8 mouse cellular contexts compared by ENCODE assay signal in genomic region chr7:139272639-139273396, GRCm38 (mm10). TPM values are rescaled to one million over a fixed set of nuclear protein-coding genes. Genes with fewer than 3 reads are reported as not detected.
DNase-seq lines count a peak whose midpoint lies in the region; ATAC-seq and TF ChIP-seq lines count a peak whose summit lies in the region.

No protein-coding gene starts in this region.

- no peaks in the 10 kb centered on the region for H3K27me3 ChIP-seq in kidney, adult 2 months (replicated peaks; ENCODE audit: control insufficient read depth, insufficient read depth, low read length)
- no peaks in the 10 kb centered on the region for H3K27me3 ChIP-seq in liver, embryonic 12.5 days (replicated peaks)
- H3K27me3 ChIP-seq in stomach, embryonic 14.5 days (ENCODE audit: control insufficient read depth, insufficient read depth, low read length), result no peaks in the 10 kb centered on the region

- TF ChIP-seq POLR2A in kidney, adult 2 months (IDR thresholded peaks at IDR 0.05; ENCODE audit: low read depth, low read length), result no peak

- ATAC-seq in liver, embryonic 12.5 days, result peak; percentile 34
- ATAC-seq in stomach, embryonic 14.5 days (ENCODE audit: insufficient number of reproducible peaks, insufficient read depth, low FRiP score, low read depth), result peak; percentile 53; the same call in 1 of the 2 replicates

- no peak overlapping the region for H3K9ac ChIP-seq in liver, embryonic 12.5 days
- no peak overlapping the region for H3K9ac ChIP-seq in stomach, embryonic 14.5 days (replicated peaks; ENCODE audit: low read depth, low read length)

- intact Hi-C loops in gastrocnemius, postnatal 36 days (cut with DNase I), result no loop called here

- peak overlapping the region; percentile 78 for H3K27ac ChIP-seq in kidney, adult 2 months (ENCODE audit: insufficient read depth, low read depth, low read length)
- H3K27ac ChIP-seq in liver, embryonic 12.5 days, result peak overlapping the region; percentile 65
- H3K27ac ChIP-seq in stomach, embryonic 14.5 days (ENCODE audit: low read length), result peak overlapping the region; percentile 77; the same call in 1 of the 2 replicates

- WGBS in kidney, adult 2 months, result 45% methylated on average over 1 of the region's 1 CpGs
- WGBS in liver, embryonic 12.5 days (ENCODE audit: insufficient replicate concordance), result 7% methylated on average over 1 of the region's 1 CpGs
- 23% methylated on average over 1 of the region's 1 CpGs for WGBS in stomach, embryonic 14.5 days

- peak; percentile 46 for DNase-seq in kidney, adult 2 months
- no peak for DNase-seq in kidney, adult 9 months
- DNase-seq in adipocyte (ENCODE audit: low spot score), result peak; percentile 79
- DNase-seq in frontal cortex, postnatal 36 days (ENCODE audit: low spot score in 2 of 2), result peak; percentile 39 to 71
- DNase-seq in thymus, postnatal 10 days (ENCODE audit: low spot score in 2 of 2), result no peak
- no peak for DNase-seq in gastrocnemius, postnatal 36 days

- no peak overlapping the region for H3K4me3 ChIP-seq in kidney, adult 2 months (ENCODE audit: insufficient read depth, low read depth, low read length)
- no peak overlapping the region for H3K4me3 ChIP-seq in liver, embryonic 12.5 days
- H3K4me3 ChIP-seq in stomach, embryonic 14.5 days (ENCODE audit: low read depth, low read length), result no peak overlapping the region

- no peak overlapping the region for H3K4me2 ChIP-seq in liver, embryonic 12.5 days
- no peak overlapping the region for H3K4me2 ChIP-seq in stomach, embryonic 14.5 days (replicated peaks; ENCODE audit: low read depth, low read length)

- TF ChIP-seq CTCF in kidney, adult 2 months (conservative IDR thresholded peaks at IDR 0.05; ENCODE audit: insufficient read depth, insufficient read length, low read depth, low read length), result no peak

- H3K9me3 ChIP-seq in liver, embryonic 12.5 days (replicated peaks), result no peaks in the 10 kb centered on the region
- H3K9me3 ChIP-seq in stomach, embryonic 14.5 days (ENCODE audit: control insufficient read depth, low read depth, low read length), result no peaks in the 10 kb centered on the region

- H3K36me3 ChIP-seq in kidney, adult 2 months (ENCODE audit: control insufficient read depth, insufficient read depth, low read length), result no peaks in the 10 kb centered on the region
- no peaks in the 10 kb centered on the region for H3K36me3 ChIP-seq in liver, embryonic 12.5 days
- peaks cover 4% of the 10 kb centered on the region; the same call in 1 of the 2 replicates for H3K36me3 ChIP-seq in stomach, embryonic 14.5 days (ENCODE audit: control insufficient read depth, insufficient read depth, low read length)

- H3K4me1 ChIP-seq in kidney, adult 2 months (ENCODE audit: control insufficient read depth, insufficient read depth, low read length), result peaks cover 10% of the 10 kb centered on the region
- peaks cover 22% of the 10 kb centered on the region for H3K4me1 ChIP-seq in liver, embryonic 12.5 days
- peaks cover 25% of the 10 kb centered on the region for H3K4me1 ChIP-seq in stomach, embryonic 14.5 days (ENCODE audit: control insufficient read depth, insufficient read depth, low read length)

RNA-seq across cellular contexts. Expression of gene Pwwp2b, which starts 24.5 kb away (rescaled TPM):
- 7.9 and 8.0 TPM in 2 replicates for polyA plus RNA-seq in kidney, adult 2 months (2012; rRNA removed)
- 2.3 and 2.7 TPM in 2 replicates for polyA plus RNA-seq in liver, embryonic 12.5 days (2016; fragmentation: Nextera tagmentation; extraction: Ambion mirVana)
- 16.1 and 17.0 TPM in 2 replicates for polyA plus RNA-seq in stomach, embryonic 14.5 days (2014; fragmentation: Nextera tagmentation; extraction: Ambion mirVana)
- 1 to 10 TPM; 2.5 to 3.1 TPM for total RNA-seq in gastrocnemius, postnatal 36 days (2021)

RNA-seq across cellular contexts. Expression of gene Stk32c, which starts 59.7 kb away (rescaled TPM):
- 3.1 and 3.2 TPM in 2 replicates for polyA plus RNA-seq in kidney, adult 2 months (2012; rRNA removed)
- not detected in 2 replicates for polyA plus RNA-seq in liver, embryonic 12.5 days (2016; fragmentation: Nextera tagmentation; extraction: Ambion mirVana)
- polyA plus RNA-seq in stomach, embryonic 14.5 days (2014; fragmentation: Nextera tagmentation; extraction: Ambion mirVana), result 0.14 and 0.17 TPM in 2 replicates
- under 1 TPM; 0.10 to 0.38 TPM for total RNA-seq in gastrocnemius, postnatal 36 days (2021)

Comparison
In these comparisons a context has a peak if more than half of its experiments do, and no peak if none do; other contexts are left out.
1. DNase-seq: peak in kidney, adult 2 months (single experiment), adipocyte (single experiment) and frontal cortex, postnatal 36 days (2 of 2); none in kidney, adult 9 months (single experiment), thymus, postnatal 10 days (0 of 2) and gastrocnemius, postnatal 36 days (0 of 2).
2. Peak in every context shown above with its lines, with median percentiles within 50 percentile points of each other: H3K27ac ChIP-seq.